Comparison of ENCODE assay signal across 9 mouse cellular contexts in the genomic region with DNA sequence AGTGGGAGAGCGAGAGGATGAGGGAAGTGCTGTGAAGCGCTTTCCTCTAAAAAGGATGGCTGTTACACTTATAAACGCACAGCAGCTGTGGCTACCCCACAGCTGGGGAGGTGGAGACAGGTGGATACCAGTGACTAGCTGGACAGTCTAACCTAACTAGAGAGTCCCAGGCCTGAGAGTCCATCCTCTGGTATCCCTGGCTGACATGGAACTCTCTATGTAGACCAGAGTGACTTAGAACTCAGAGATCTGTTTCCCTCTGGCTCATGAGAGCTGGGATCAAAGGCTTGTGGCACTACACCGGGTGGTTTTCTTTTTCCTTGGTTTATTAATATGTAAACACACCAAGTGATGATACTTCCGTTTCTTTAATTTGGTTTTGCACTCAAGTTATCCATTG. TPM values are rescaled to one million over a fixed set of nuclear protein-coding genes. Genes with fewer than 3 reads are reported as not detected.
DNase-seq lines count a peak whose midpoint lies in the region; ATAC-seq and TF ChIP-seq lines count a peak whose summit lies in the region.
"Had no signal": no experiment of that assay in that cellular context is flagged by ENCODE, and none has a peak within 500 bp of the region (broad histone marks: within the 10 kb centered on the region; RNA-seq: fewer than 3 reads in every experiment).

No protein-coding gene starts in this region.

- no peak overlapping the region for H3K9ac ChIP-seq in intestine, embryonic 15.5 days
- H3K9ac ChIP-seq in neural tube, embryonic 13.5 days = peak overlapping the region; percentile 18; the same call in 1 of the 2 replicates

- H3K4me2 ChIP-seq in intestine, embryonic 15.5 days (replicated peaks) = peak overlapping the region; percentile 76
- H3K4me2 ChIP-seq in neural tube, embryonic 13.5 days = peak overlapping the region; percentile 84

- no peak for TF ChIP-seq CTCF in gastrocnemius, adult 2 months (IDR thresholded peaks at IDR 0.05)
- no peak for TF ChIP-seq CTCF in testis, adult 2 months (IDR thresholded peaks at IDR 0.05; ENCODE audit: control insufficient read depth, insufficient read depth, insufficient replicate concordance, low read depth, low read length)

- WGBS in intestine, embryonic 15.5 days = 39% methylated on average over 5 of the region's 5 CpGs
- 37% methylated on average over 5 of the region's 5 CpGs for WGBS in neural tube, embryonic 13.5 days

- no peaks in the 10 kb centered on the region for H3K9me3 ChIP-seq in intestine, embryonic 15.5 days
- H3K9me3 ChIP-seq in neural tube, embryonic 13.5 days = no peaks in the 10 kb centered on the region

- H3K4me3 ChIP-seq in gastrocnemius, adult 2 months = peak overlapping the region; percentile 90
- H3K4me3 ChIP-seq in testis, adult 2 months (ENCODE audit: control insufficient read depth, low read depth, low read length) = peak overlapping the region; percentile 90
- H3K4me3 ChIP-seq in intestine, embryonic 15.5 days (replicated peaks) = peak overlapping the region; percentile 61
- H3K4me3 ChIP-seq in neural tube, embryonic 13.5 days = peak overlapping the region; percentile 71

- peaks cover 6% of the 10 kb centered on the region for H3K4me1 ChIP-seq in testis, adult 2 months (ENCODE audit: control insufficient read depth, insufficient read depth, low read length)
- H3K4me1 ChIP-seq in intestine, embryonic 15.5 days (replicated peaks) = peaks cover 5% of the 10 kb centered on the region
- H3K4me1 ChIP-seq in neural tube, embryonic 13.5 days (replicated peaks) = peaks cover 24% of the 10 kb centered on the region

- H3K27me3 ChIP-seq in testis, adult 2 months (ENCODE audit: control insufficient read depth, insufficient read depth, low read length) = no peaks in the 10 kb centered on the region
- no peaks in the 10 kb centered on the region for H3K27me3 ChIP-seq in intestine, embryonic 15.5 days (replicated peaks)
- no peaks in the 10 kb centered on the region for H3K27me3 ChIP-seq in neural tube, embryonic 13.5 days

- H3K36me3 ChIP-seq in testis, adult 2 months (ENCODE audit: control insufficient read depth, insufficient read depth, low read length) = no peaks in the 10 kb centered on the region
- H3K36me3 ChIP-seq in intestine, embryonic 15.5 days = peaks cover 11% of the 10 kb centered on the region
- peaks cover 16% of the 10 kb centered on the region for H3K36me3 ChIP-seq in neural tube, embryonic 13.5 days

- intact Hi-C loops in gastrocnemius, adult 2 months (cut with DNase I) = loop anchor here (5.0 to 10.0 kb wide), 2 partner anchors 140 to 398 kb away; partner anchors contain the start of genes Vac14 and Zfp612
- intact Hi-C loops in gastrocnemius, postnatal 14 days (cut with DNase I; ENCODE audit: low total_unique reads) = no loop called here

- no peak for DNase-seq in gastrocnemius, adult 2 months
- DNase-seq in gastrocnemius, postnatal 14 days = no peak
- DNase-seq in testis, postnatal 10 days (ENCODE audit: low spot score) = no peak
- DNase-seq in urinary bladder, postnatal 25 days (ENCODE audit: low spot score) = no peak

- TF ChIP-seq POLR2A in testis, adult 2 months (IDR thresholded peaks at IDR 0.05; ENCODE audit: control insufficient read depth, low read depth, low read length) = no peak

- peak overlapping the region; percentile 79 for H3K27ac ChIP-seq in gastrocnemius, adult 2 months
- H3K27ac ChIP-seq in testis, adult 2 months (ENCODE audit: control insufficient read depth, insufficient read depth, low read depth, low read length) = peak overlapping the region; percentile 12; the same call in 1 of the 2 replicates
- H3K27ac ChIP-seq in intestine, embryonic 15.5 days = no peak overlapping the region
- peak overlapping the region; percentile 59 for H3K27ac ChIP-seq in neural tube, embryonic 13.5 days (replicated peaks)

- peak; percentile 42 for ATAC-seq in intestine, embryonic 15.5 days
- ATAC-seq in neural tube, embryonic 13.5 days (ENCODE audit: low read depth) = peak; percentile 48
- ATAC-seq in erythroid progenitor cell, adult 5-6 weeks (replicated peaks; ENCODE audit: low FRiP score, poor library complexity, severe bottlenecking) = no peak

RNA-seq across cellular contexts. Expression of gene Cmtr2, which starts 1.7 kb away (rescaled TPM):
- 1 to 10 TPM; 3.2 to 3.4 TPM for total RNA-seq in gastrocnemius, adult 2 months (2021)
- 1 to 10 TPM; 2.6 to 3.4 TPM for total RNA-seq in gastrocnemius, postnatal 14 days (2021)
- polyA plus RNA-seq in testis, adult 2 months (2012; rRNA removed) = 1.2 and 1.6 TPM in 2 replicates
- 8.5 and 9.1 TPM in 2 replicates for polyA plus RNA-seq in intestine, embryonic 15.5 days (2015; fragmentation: Nextera tagmentation; extraction: Ambion mirVana)
- polyA plus RNA-seq in neural tube, embryonic 13.5 days (2015; fragmentation: Nextera tagmentation; extraction: Ambion mirVana) = 10.1 and 11.3 TPM in 2 replicates
- 0.42 and 0.72 TPM in 2 replicates for total RNA-seq in erythroid progenitor cell, adult 5-6 weeks (2015; ENCODE audit: low replicate concordance)
- 0.90 TPM in 1 of 2 replicates, not detected in the other for total RNA-seq in erythroid progenitor cell, adult 5-6 weeks (2017; ENCODE audit: low replicate concordance)

RNA-seq across cellular contexts. Expression of gene Calb2, which starts 49.2 kb away (rescaled TPM):
- total RNA-seq in gastrocnemius, adult 2 months (2021) = not detected
- total RNA-seq in gastrocnemius, postnatal 14 days (2021) = under 1 TPM; 0.25 to 0.27 TPM
- polyA plus RNA-seq in testis, adult 2 months (2012; rRNA removed) = 0.20 and 0.25 TPM in 2 replicates
- 0.13 and 0.38 TPM in 2 replicates for polyA plus RNA-seq in intestine, embryonic 15.5 days (2015; fragmentation: Nextera tagmentation; extraction: Ambion mirVana)
- 16.9 and 22.0 TPM in 2 replicates for polyA plus RNA-seq in neural tube, embryonic 13.5 days (2015; fragmentation: Nextera tagmentation; extraction: Ambion mirVana)
- total RNA-seq in erythroid progenitor cell, adult 5-6 weeks (2015; ENCODE audit: low replicate concordance) = not detected in 2 replicates
- not detected in 2 replicates for total RNA-seq in erythroid progenitor cell, adult 5-6 weeks (2017; ENCODE audit: low replicate concordance)
- polyA plus RNA-seq: C2C12 had no signal

RNA-seq across cellular contexts. Expression of gene Hydin, which starts 49.6 kb away (rescaled TPM):
- under 1 TPM; 0.03 to 0.06 TPM for total RNA-seq in gastrocnemius, adult 2 months (2021)
- under 1 TPM; 0.07 to 0.08 TPM for total RNA-seq in gastrocnemius, postnatal 14 days (2021)
- polyA plus RNA-seq in testis, adult 2 months (2012; rRNA removed) = 32.6 and 33.2 TPM in 2 replicates
- polyA plus RNA-seq in intestine, embryonic 15.5 days (2015; fragmentation: Nextera tagmentation; extraction: Ambion mirVana) = 0.03 TPM in 2 replicates
- polyA plus RNA-seq in neural tube, embryonic 13.5 days (2015; fragmentation: Nextera tagmentation; extraction: Ambion mirVana) = 0.07 and 0.17 TPM in 2 replicates
- not detected in 2 replicates for total RNA-seq in erythroid progenitor cell, adult 5-6 weeks (2015; ENCODE audit: low replicate concordance)
- total RNA-seq in erythroid progenitor cell, adult 5-6 weeks (2017; ENCODE audit: low replicate concordance) = not detected in 2 replicates
